Mouse (Mus musculus) CH12.LX (cell line): ENCODE results near the gene Tmem251. TPM values are rescaled to one million over a fixed set of nuclear protein-coding genes. Genes with fewer than 3 reads are reported as not detected.
A peak's percentile ranks its signal among the peaks of the same experiment; 100 is the strongest.

ENCODE experiments used
- DNase-seq: peaks from one replicate; pipeline ENCODE4 v3.0.0-alpha.2; 2013; ENCODE audit errors: extremely low read depth
- H3K27ac ChIP-seq: 2 replicates; pipeline ENCODE4 v1.5.1; 2012; ENCODE audit warnings: low read depth, mild to moderate bottlenecking, control low read depth, moderate library complexity; ENCODE audit not compliant: insufficient read depth
- H3K27me3 ChIP-seq: replicated peaks from 2 replicates; pipeline ENCODE3; 2012; ENCODE audit warnings: inconsistent platforms
- H3K36me3 ChIP-seq, 2 experiments: replicated peaks in 1 of 2; 2 replicates each; pipeline versions ENCODE3 to v1.6.1; 2012; ENCODE audit warnings: inconsistent platforms in 1 of 2, low read length in 1 of 2, mild to moderate bottlenecking in 1 of 2, mixed read lengths in 1 of 2, moderate library complexity in 1 of 2; ENCODE audit not compliant: control insufficient read depth in 1 of 2, insufficient read depth in 1 of 2
- H3K4me1 ChIP-seq, 2 experiments: 2 replicates each; pipeline ENCODE4 v1.6.1; 2012; ENCODE audit warnings: inconsistent platforms in 1 of 2, moderate library complexity in 1 of 2; ENCODE audit not compliant: insufficient read depth in 2 of 2, control insufficient read depth in 1 of 2
- H3K4me2 ChIP-seq: 2 replicates; pipeline ENCODE4 v1.6.1; 2012; ENCODE audit warnings: low read depth, mild to moderate bottlenecking, control low read depth; ENCODE audit not compliant: poor library complexity, insufficient read depth, severe bottlenecking
- H3K4me3 ChIP-seq, 3 experiments: fragments of 150-350 bp in 1 of 3; sonication (generic) in 1 of 3; replicated peaks in 1 of 3; 2 replicates each; pipeline versions ENCODE3 to v1.5.1; 2011 to 2012; ENCODE audit warnings: low read depth in 2 of 3, low read length in 2 of 3, mild to moderate bottlenecking in 2 of 3, moderate library complexity in 2 of 3, control low read depth in 1 of 3, improper control_type of control experiment in 1 of 3, inconsistent platforms in 1 of 3, mixed read lengths in 1 of 3; ENCODE audit not compliant: poor library complexity in 1 of 3
- H3K79me2 ChIP-seq: replicated peaks from 2 replicates; pipeline ENCODE4 v1.6.1; 2012; ENCODE audit warnings: mild to moderate bottlenecking, moderate library complexity; ENCODE audit not compliant: control insufficient read depth, poor library complexity, insufficient read depth, severe bottlenecking; ENCODE audit errors: extremely low read depth
- H3K9ac ChIP-seq: 2 replicates; pipeline ENCODE4 v1.6.1; 2012; ENCODE audit warnings: low read depth, mild to moderate bottlenecking, control low read depth, moderate library complexity; ENCODE audit not compliant: insufficient read depth
- H3K9me3 ChIP-seq: replicated peaks from 2 replicates; pipeline ENCODE3; 2012; ENCODE audit warnings: low read length, inconsistent platforms, mixed read lengths
- BHLHE40 ChIP-seq: IDR thresholded peaks from 2 replicates; pipeline ENCODE4 v1.6.1; 2011; ENCODE audit warnings: mild to moderate bottlenecking, low read depth, low read length, improper control_type of control experiment
- CHD1 ChIP-seq: IDR thresholded peaks from 2 replicates; pipeline ENCODE4 v1.6.1; 2012; ENCODE audit warnings: low read depth, low read length, improper control_type of control experiment, inconsistent platforms
- CHD2 ChIP-seq: IDR thresholded peaks from 2 replicates; pipeline ENCODE4 v1.6.1; 2011; ENCODE audit warnings: low read length, improper control_type of control experiment
- CTCF ChIP-seq, 2 experiments: IDR thresholded peaks in 1 of 2; conservative IDR thresholded peaks in 1 of 2; 2 replicates each; pipeline ENCODE4 v1.5.1; 2011 to 2012; ENCODE audit warnings: low read depth in 2 of 2, low read length in 2 of 2, improper control_type of control experiment in 1 of 2, inconsistent platforms in 1 of 2, mild to moderate bottlenecking in 1 of 2, moderate library complexity in 1 of 2
- E2F4 ChIP-seq: IDR thresholded peaks from 2 replicates; pipeline ENCODE4 v1.6.1; 2011; ENCODE audit warnings: low read depth, low read length, improper control_type of control experiment; ENCODE audit not compliant: insufficient replicate concordance
- ELF1 ChIP-seq: IDR thresholded peaks from 2 replicates; pipeline ENCODE4 v1.6.1; 2014; ENCODE audit warnings: low read depth, mild to moderate bottlenecking, inconsistent platforms, low read length, improper control_type of control experiment
- EP300 ChIP-seq: IDR thresholded peaks from 2 replicates; pipeline ENCODE4 v1.6.1; 2011; ENCODE audit warnings: low read length, improper control_type of control experiment
- ETS1 ChIP-seq: conservative IDR thresholded peaks from 2 replicates; pipeline ENCODE4 v1.6.1; 2012; ENCODE audit warnings: low read depth, mild to moderate bottlenecking, inconsistent platforms, low read length, improper control_type of control experiment, moderate library complexity
- GABPA ChIP-seq: IDR thresholded peaks from 2 replicates; pipeline ENCODE4 v1.6.1; 2012; ENCODE audit warnings: low read depth, low read length, improper control_type of control experiment, inconsistent platforms; ENCODE audit not compliant: insufficient replicate concordance
- HCFC1 ChIP-seq: IDR thresholded peaks from 2 replicates; pipeline ENCODE4 v1.6.1; 2012; ENCODE audit warnings: low read depth, mild to moderate bottlenecking, inconsistent platforms, low read length, improper control_type of control experiment
- IRF4 ChIP-seq: IDR thresholded peaks from 2 replicates; pipeline ENCODE4 v1.6.1; 2014; ENCODE audit warnings: low read depth, mild to moderate bottlenecking, inconsistent platforms, low read length, improper control_type of control experiment
- JUN ChIP-seq: IDR thresholded peaks from 2 replicates; pipeline ENCODE4 v1.6.1; 2011; ENCODE audit warnings: low read depth, mild to moderate bottlenecking, low read length, improper control_type of control experiment, moderate library complexity; ENCODE audit not compliant: insufficient read depth
- JUND ChIP-seq: conservative IDR thresholded peaks from 2 replicates; pipeline ENCODE4 v1.6.1; 2011; ENCODE audit warnings: low read depth, low read length, improper control_type of control experiment
- KAT2A ChIP-seq: IDR thresholded peaks from 2 replicates; pipeline ENCODE4 v1.6.1; 2012; ENCODE audit warnings: low read length, improper control_type of control experiment, inconsistent platforms; ENCODE audit not compliant: insufficient replicate concordance
- MAFK ChIP-seq: IDR thresholded peaks from 2 replicates; pipeline ENCODE4 v1.6.1; 2011; ENCODE audit warnings: low read length, improper control_type of control experiment; ENCODE audit not compliant: insufficient replicate concordance
- MAX ChIP-seq: IDR thresholded peaks from 2 replicates; pipeline ENCODE4 v1.6.1; 2011; ENCODE audit warnings: low read length, improper control_type of control experiment
- MAZ ChIP-seq: IDR thresholded peaks from 2 replicates; pipeline ENCODE4 v1.6.1; 2012; ENCODE audit warnings: low read depth, mild to moderate bottlenecking, inconsistent platforms, low read length, improper control_type of control experiment, moderate library complexity
- MEF2A ChIP-seq: IDR thresholded peaks from 2 replicates; pipeline ENCODE4 v1.6.1; 2014; ENCODE audit warnings: low read depth, mild to moderate bottlenecking, inconsistent platforms, low read length, improper control_type of control experiment, borderline replicate concordance
- MXI1 ChIP-seq: IDR thresholded peaks from 2 replicates; pipeline ENCODE4 v1.6.1; 2011; ENCODE audit warnings: mild to moderate bottlenecking, low read depth, low read length, improper control_type of control experiment
- MYC ChIP-seq: IDR thresholded peaks from 2 replicates; pipeline ENCODE4 v1.6.1; 2011; ENCODE audit warnings: low read depth, mild to moderate bottlenecking, improper control_type of control experiment, low read length
- NELFE ChIP-seq: IDR thresholded peaks from 2 replicates; pipeline ENCODE4 v1.6.1; 2011; ENCODE audit warnings: low read depth, low read length, improper control_type of control experiment
- NRF1 ChIP-seq: IDR thresholded peaks from 2 replicates; pipeline ENCODE4 v1.6.1; 2014; ENCODE audit warnings: low read depth, mild to moderate bottlenecking, inconsistent platforms, low read length, improper control_type of control experiment, moderate library complexity
- PAX5 ChIP-seq: IDR thresholded peaks from 2 replicates; pipeline ENCODE4 v1.6.1; 2012; ENCODE audit warnings: low read length, inconsistent platforms, mixed read lengths
- POLR2A ChIP-seq: IDR thresholded peaks from 2 replicates; pipeline ENCODE4 v1.6.1; 2011; ENCODE audit warnings: low read depth, mild to moderate bottlenecking, improper control_type of control experiment, low read length
- POLR2AphosphoS2 ChIP-seq: IDR thresholded peaks from 2 replicates; pipeline ENCODE4 v1.6.1; 2011; ENCODE audit warnings: low read depth, low read length, improper control_type of control experiment
- RAD21 ChIP-seq: IDR thresholded peaks from 2 replicates; pipeline ENCODE4 v1.6.1; 2011; ENCODE audit warnings: low read depth, mild to moderate bottlenecking, low read length, improper control_type of control experiment, moderate library complexity
- RCOR1 ChIP-seq: conservative IDR thresholded peaks from 2 replicates; pipeline ENCODE4 v1.6.1; 2012; ENCODE audit warnings: low read depth, mild to moderate bottlenecking, inconsistent platforms, low read length, improper control_type of control experiment
- SIN3A ChIP-seq: IDR thresholded peaks from 2 replicates; pipeline ENCODE4 v1.6.1; 2012; ENCODE audit warnings: low read length, improper control_type of control experiment, inconsistent platforms
- TCF12 ChIP-seq: IDR thresholded peaks from 2 replicates; pipeline ENCODE4 v1.6.1; 2014; ENCODE audit warnings: low read depth, mild to moderate bottlenecking, inconsistent platforms, low read length, improper control_type of control experiment
- UBTF ChIP-seq: IDR thresholded peaks from 2 replicates; pipeline ENCODE4 v1.6.1; 2012; ENCODE audit warnings: low read depth, mild to moderate bottlenecking, inconsistent platforms, low read length, improper control_type of control experiment, moderate library complexity
- USF1 ChIP-seq: IDR thresholded peaks from 2 replicates; pipeline ENCODE4 v1.6.1; 2014; ENCODE audit warnings: low read depth, mild to moderate bottlenecking, inconsistent platforms, low read length, improper control_type of control experiment
- USF2 ChIP-seq: conservative IDR thresholded peaks from 2 replicates; pipeline ENCODE4 v1.6.1; 2011; ENCODE audit warnings: low read depth, low read length, improper control_type of control experiment
- ZC3H11A ChIP-seq: IDR thresholded peaks from 2 replicates; pipeline ENCODE4 v1.6.1; 2012; ENCODE audit warnings: low read depth, mild to moderate bottlenecking, inconsistent platforms, low read length, improper control_type of control experiment
- ZKSCAN1 ChIP-seq: IDR thresholded peaks from 2 replicates; pipeline ENCODE4 v1.6.1; 2012; ENCODE audit warnings: low read depth, inconsistent platforms, low read length, improper control_type of control experiment, borderline replicate concordance
- ZMIZ1 ChIP-seq: IDR thresholded peaks from 2 replicates; pipeline ENCODE4 v1.6.1; 2012; ENCODE audit warnings: low read depth, mild to moderate bottlenecking, inconsistent platforms, low read length, improper control_type of control experiment
- ZNF384 ChIP-seq: IDR thresholded peaks from 2 replicates; pipeline ENCODE4 v1.6.1; 2012; ENCODE audit warnings: low read depth, low read length, improper control_type of control experiment, inconsistent platforms
- dilution Hi-C: fragments of 300-500 bp; cut with MboI; formaldehyde crosslinking; loops from 2 replicates; pipeline ENCODE4 v1.14.3; 2020; ENCODE audit warnings: low sequenced_read_pairs; ENCODE audit not compliant: extremely low pct_unique_long_range_greater_than_20kb, extremely low pct_ligation_motif_present
- in situ Hi-C: fragments of 300-500 bp; cut with MboI; formaldehyde crosslinking; loops from 3 replicates; pipeline ENCODE4 v1.14.3; 2019; ENCODE audit warnings: low sequenced_read_pairs, low pct_ligation_motif_present, low pct_unique_long_range_greater_than_20kb, mixed read lengths
- polyA plus RNA-seq: library from polyadenylated mRNA; unstranded; fragments of >175 nt; gene quantifications from 2 replicates; pipeline ENCODE4 v1.2.1, GENCODE M21; 2012; ENCODE audit warnings: low read depth; ENCODE audit not compliant: insufficient read length
- total RNA-seq, 2 experiments: library from RNA; depleted of rRNA; stranded (reverse); fragments of 300-350 nt in 1 of 2; fragments of >200 nt in 1 of 2; gene quantifications; 2 replicates each; pipeline ENCODE4 v1.2.3; 2012 to 2014

Tmem251 gene
- total RNA-seq (2012; rRNA removed) (3.9 and 7.2 TPM in 2 replicates), total RNA-seq (2014; rRNA removed) (10.9 and 11.1 TPM in 2 replicates), polyA plus RNA-seq (13.9 and 14.6 TPM in 2 replicates)

DNA sequence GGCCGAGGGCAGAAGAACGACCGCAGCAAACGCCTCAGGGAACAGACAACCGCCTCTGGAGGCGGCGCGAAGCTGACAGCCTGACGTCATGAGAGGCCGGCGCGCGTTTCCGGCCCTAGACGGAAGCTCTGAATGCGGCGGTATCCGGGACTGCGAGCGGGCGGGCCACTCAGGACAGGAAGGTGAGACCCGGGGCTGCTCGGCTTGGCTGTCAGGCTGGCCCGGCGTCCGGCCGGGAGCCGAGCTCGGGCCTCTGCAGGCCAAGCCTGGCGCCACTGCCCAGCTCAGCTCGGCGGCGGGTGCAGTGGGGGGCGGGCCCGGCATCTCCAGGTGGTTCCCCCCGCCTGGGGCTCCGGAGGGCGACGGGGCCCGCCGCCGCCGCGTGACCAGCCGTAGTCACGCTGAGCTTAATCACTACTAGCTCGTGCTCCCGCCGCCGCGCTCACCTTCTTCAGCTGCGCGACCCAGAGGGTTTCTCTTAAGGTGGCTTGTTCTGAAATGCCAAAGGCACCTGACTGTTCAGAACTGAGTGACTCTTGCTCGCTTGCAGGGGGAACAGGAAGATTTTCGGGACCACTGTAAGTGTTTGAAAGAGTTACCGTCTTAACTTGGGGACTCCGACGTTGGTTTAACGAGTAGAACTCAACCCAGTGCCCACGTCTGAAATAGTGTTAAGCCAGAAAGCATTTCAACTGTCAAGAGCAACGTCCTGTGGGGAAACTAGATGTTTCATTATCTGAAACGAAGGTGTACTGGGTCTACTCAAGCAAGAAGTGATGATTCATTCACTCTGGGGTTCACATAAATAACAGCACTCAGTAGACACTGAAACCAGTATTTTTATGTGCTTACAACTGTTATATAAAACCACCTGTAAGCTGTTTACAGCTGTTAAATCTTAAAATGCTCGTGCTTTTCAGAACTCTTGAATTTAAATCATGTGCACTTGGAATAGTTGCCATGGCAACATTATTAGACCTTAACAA lies at the start of gene Tmem251, which contains the start of gene Moap1:
TSS of gene Tmem251 (plus strand) at position 174 of the 986 bp plus-strand sequence.
TSS of gene Moap1 (minus strand) at position 73 of the 986 bp plus-strand sequence.
- Histone ChIP-seq H3K36me3 (peaks cover 7 to 47% of the 10 kb centered on the region in 2 experiments), H3K27ac (peak within 1 kb of the TSS; percentile 65)
- in situ Hi-C loops: loop anchor here (10.0 kb wide), 1 partner anchor 321 kb away; no protein-coding TSS in a partner anchor
- peak; percentile 78 for TF ChIP-seq HCFC1
- no peak for TF ChIP-seq CHD1
- TF ChIP-seq CTCF (conservative IDR thresholded peaks at IDR 0.05 in 1 of 2, IDR thresholded peaks at IDR 0.05 in 1 of 2; ENCODE audit: low read depth in 2 of 2, low read length in 2 of 2): no peak
- TF ChIP-seq ELF1: peak; percentile 86
- peak; percentile 87 for TF ChIP-seq POLR2A
- peak; percentile 87 for TF ChIP-seq BHLHE40
- peak; percentile 76; the same call in 1 of the 2 replicates for TF ChIP-seq POLR2AphosphoS2
- no peak for TF ChIP-seq USF1
- TF ChIP-seq TCF12: peak; percentile 81
- TF ChIP-seq EP300: no peak
- TF ChIP-seq JUND: no peak
- TF ChIP-seq IRF4: peak; percentile 50; the same call in 1 of the 2 replicates
- no peak for TF ChIP-seq USF2
- TF ChIP-seq ZNF384: no peak
- TF ChIP-seq NRF1: no peak
- 0 out of 2 replicates have a peak, but pooled peaks have one; percentile 43 for TF ChIP-seq MYC
- TF ChIP-seq MXI1: peak; percentile 81
- TF ChIP-seq ZMIZ1: peak; percentile 88
- no peak for TF ChIP-seq RAD21
- peak; percentile 78 for TF ChIP-seq NELFE
- no peak for TF ChIP-seq MAZ
- 0 out of 2 replicates have a peak, but pooled peaks have one; percentile 66 for TF ChIP-seq E2F4
- TF ChIP-seq SIN3A: peak; percentile 92
- TF ChIP-seq ZKSCAN1: no peak
- TF ChIP-seq MAFK: no peak
- TF ChIP-seq ZC3H11A: no peak
- TF ChIP-seq MAX: peak; percentile 68
- no peak for TF ChIP-seq CHD2
- TF ChIP-seq GABPA: 0 out of 2 replicates have a peak, but pooled peaks have one; percentile 16
- no peak for TF ChIP-seq JUN
- no peak for TF ChIP-seq PAX5
- peak; percentile 72; the same call in 1 of the 2 replicates for TF ChIP-seq RCOR1
- TF ChIP-seq UBTF: peak; percentile 57; the same call in 1 of the 2 replicates
- TF ChIP-seq KAT2A: 0 out of 2 replicates have a peak, but pooled peaks have one; percentile 46
- no peak for TF ChIP-seq MEF2A
- TF ChIP-seq ETS1: no peak; the same call in 1 of the 2 replicates

More for the DNA sequence above, at the start of gene Tmem251, which contains the start of gene Moap1:
- H3K4me1 ChIP-seq: peaks cover 0 to 33% of the 10 kb centered on the region in 2 experiments; a peak in 2 of 4 replicates
- peak; percentile 90 for DNase-seq
- peak within 1 kb of the TSS; percentile 90 for H3K4me2 ChIP-seq
- H3K79me2 ChIP-seq: peaks cover 35% of the 10 kb centered on the region
- H3K9ac ChIP-seq: peak within 1 kb of the TSS; percentile 81
- no peaks in the 10 kb centered on the region for H3K9me3 ChIP-seq
- dilution Hi-C loops: no loop called here
- H3K27me3 ChIP-seq: no peaks in the 10 kb centered on the region
- H3K4me3 ChIP-seq: peak within 1 kb of the TSS; percentile 78 to 84 (median 80)
